Mouse (Mus musculus): Measurements from ENCODE around the gene Tiam1. TPM values are rescaled to one million over a fixed set of nuclear protein-coding genes. Genes with fewer than 3 reads are reported as not detected.

Gene Tiam1
- polyA plus RNA-seq, 1 experiment from 2014 or later, result 3.7 TPM

- TF ChIP-seq EP300 (IDR thresholded peaks at IDR 0.05), result no peak
- no peak for TF ChIP-seq CTCF (IDR thresholded peaks at IDR 0.05)
- Histone ChIP-seq H3K27ac (ENCODE audit: low read length) (no peak overlapping the region), H3K9ac (replicated peaks; ENCODE audit: low read depth) (no peak overlapping the region), H3K9me3 (ENCODE audit: low read length) (no peaks in the 10 kb centered on the region), H3K36me3 (ENCODE audit: insufficient read depth, low read length) (peaks cover 3% of the 10 kb centered on the region; the same call in 1 of the 2 replicates), H3K4me2 (replicated peaks; ENCODE audit: low read depth, low read length) (no peak overlapping the region), H3K27me3 (replicated peaks; ENCODE audit: insufficient read depth, low read length) (no peaks in the 10 kb centered on the region), H3K4me1 (ENCODE audit: insufficient read depth, low read depth, low read length) (no peaks in the 10 kb centered on the region), H3K4me3 (ENCODE audit: low read depth, low read length) (no peak overlapping the region)
- no peak for ATAC-seq
- 88% methylated on average over 12 of the region's 12 CpGs for WGBS
- DNase-seq (ENCODE audit: low spot score), result no peak
Observed at GRCm38 (mm10) chr16:89805210-89805609, 338.4 kb downstream of the Tiam1 start.

- Histone ChIP-seq H3K9me3 (ENCODE audit: low read length) (no peaks in the 10 kb centered on the region), H3K27me3 (replicated peaks; ENCODE audit: insufficient read depth, low read length) (no peaks in the 10 kb centered on the region), H3K36me3 (ENCODE audit: insufficient read depth, low read length) (peaks cover 3% of the 10 kb centered on the region; the same call in 1 of the 2 replicates), H3K27ac (ENCODE audit: low read length) (no peak overlapping the region), H3K4me1 (ENCODE audit: insufficient read depth, low read depth, low read length) (no peaks in the 10 kb centered on the region), H3K4me3 (ENCODE audit: low read depth, low read length) (no peak overlapping the region), H3K4me2 (replicated peaks; ENCODE audit: low read depth, low read length) (no peak overlapping the region), H3K9ac (replicated peaks; ENCODE audit: low read depth) (no peak overlapping the region)
- DNase-seq (ENCODE audit: low spot score), result no peak
- TF ChIP-seq CTCF (IDR thresholded peaks at IDR 0.05) (no peak), EP300 (IDR thresholded peaks at IDR 0.05) (no peak)
- ATAC-seq, result no peak
- WGBS, result 81% methylated on average over 5 of the region's 5 CpGs
Observed at GRCm38 (mm10) chr16:89801493-89801892, 342.1 kb downstream of the Tiam1 start.

GRCm38 (mm10) chr16:89799772-89800171 lies 343.8 kb downstream of the Tiam1 start:
- DNase-seq (ENCODE audit: low spot score), result peak; percentile 36

GRCm38 (mm10) chr16:89796566-89796965 lies 347.0 kb downstream of the Tiam1 start:
- ATAC-seq, result no peak
- no peak overlapping the region for H3K9ac ChIP-seq (replicated peaks; ENCODE audit: low read depth)
- WGBS, result 87% methylated on average over 7 of the region's 7 CpGs
- no peak overlapping the region for H3K27ac ChIP-seq (ENCODE audit: low read length)
- H3K9me3 ChIP-seq (ENCODE audit: low read length), result no peaks in the 10 kb centered on the region
- no peaks in the 10 kb centered on the region for H3K4me1 ChIP-seq (ENCODE audit: insufficient read depth, low read depth, low read length)
- H3K36me3 ChIP-seq (ENCODE audit: insufficient read depth, low read length), result no peaks in the 10 kb centered on the region
- TF ChIP-seq EP300 (IDR thresholded peaks at IDR 0.05) (no peak), CTCF (IDR thresholded peaks at IDR 0.05) (peak; percentile 44)
- H3K4me2 ChIP-seq (replicated peaks; ENCODE audit: low read depth, low read length), result no peak overlapping the region
- DNase-seq (ENCODE audit: low spot score), result no peak
- no peaks in the 10 kb centered on the region for H3K27me3 ChIP-seq (replicated peaks; ENCODE audit: insufficient read depth, low read length)
- no peak overlapping the region for H3K4me3 ChIP-seq (ENCODE audit: low read depth, low read length)

More at GRCm38 (mm10) chr16:89799772-89800171, 343.8 kb downstream of the Tiam1 start:
- Histone ChIP-seq H3K4me1 (ENCODE audit: insufficient read depth, low read depth, low read length) (no peaks in the 10 kb centered on the region), H3K27ac (ENCODE audit: low read length) (no peak overlapping the region), H3K9me3 (ENCODE audit: low read length) (no peaks in the 10 kb centered on the region), H3K9ac (replicated peaks; ENCODE audit: low read depth) (no peak overlapping the region), H3K36me3 (ENCODE audit: insufficient read depth, low read length) (peaks cover 3% of the 10 kb centered on the region; the same call in 1 of the 2 replicates), H3K27me3 (replicated peaks; ENCODE audit: insufficient read depth, low read length) (no peaks in the 10 kb centered on the region), H3K4me3 (ENCODE audit: low read depth, low read length) (no peak overlapping the region), H3K4me2 (replicated peaks; ENCODE audit: low read depth, low read length) (no peak overlapping the region)
- no peak for ATAC-seq
- peak; percentile 27; the same call in 1 of the 2 replicates for TF ChIP-seq CTCF (IDR thresholded peaks at IDR 0.05)
- no peak for TF ChIP-seq EP300 (IDR thresholded peaks at IDR 0.05)
- WGBS, result 53% methylated on average over 12 of the region's 12 CpGs

GRCm38 (mm10) chr16:89789792-89790434 lies 353.7 kb downstream of the Tiam1 start:
- Histone ChIP-seq H3K9ac (replicated peaks; ENCODE audit: low read depth) (no peak overlapping the region), H3K27ac (ENCODE audit: low read length) (no peak overlapping the region), H3K27me3 (replicated peaks; ENCODE audit: insufficient read depth, low read length) (no peaks in the 10 kb centered on the region), H3K36me3 (ENCODE audit: insufficient read depth, low read length) (no peaks in the 10 kb centered on the region), H3K9me3 (ENCODE audit: low read length) (no peaks in the 10 kb centered on the region), H3K4me1 (ENCODE audit: insufficient read depth, low read depth, low read length) (no peaks in the 10 kb centered on the region), H3K4me2 (replicated peaks; ENCODE audit: low read depth, low read length) (no peak overlapping the region), H3K4me3 (ENCODE audit: low read depth, low read length) (no peak overlapping the region)
- 80% methylated on average over 9 of the region's 9 CpGs for WGBS
- TF ChIP-seq EP300 (IDR thresholded peaks at IDR 0.05), result no peak
- no peak for TF ChIP-seq CTCF (IDR thresholded peaks at IDR 0.05)
- no peak for ATAC-seq
- no peak for DNase-seq (ENCODE audit: low spot score)

GRCm38 (mm10) chr16:89785795-89786194 lies 357.8 kb downstream of the Tiam1 start:
- WGBS, result 48% methylated on average over 5 of the region's 5 CpGs
- TF ChIP-seq EP300 (IDR thresholded peaks at IDR 0.05) (no peak), CTCF (IDR thresholded peaks at IDR 0.05) (no peak)

More at GRCm38 (mm10) chr16:89785795-89786194, 357.8 kb downstream of the Tiam1 start:
- Histone ChIP-seq H3K9me3 (ENCODE audit: low read length) (no peaks in the 10 kb centered on the region), H3K36me3 (ENCODE audit: insufficient read depth, low read length) (no peaks in the 10 kb centered on the region), H3K4me2 (replicated peaks; ENCODE audit: low read depth, low read length) (no peak overlapping the region), H3K4me3 (ENCODE audit: low read depth, low read length) (no peak overlapping the region), H3K27ac (ENCODE audit: low read length) (no peak overlapping the region), H3K27me3 (replicated peaks; ENCODE audit: insufficient read depth, low read length) (no peaks in the 10 kb centered on the region), H3K9ac (replicated peaks; ENCODE audit: low read depth) (no peak overlapping the region), H3K4me1 (ENCODE audit: insufficient read depth, low read depth, low read length) (no peaks in the 10 kb centered on the region)
- ATAC-seq, result no peak
- no peak for DNase-seq (ENCODE audit: low spot score)
